Mouse (Mus musculus) olfactory bulb, adult 2 months (tissue): ENCODE results near the gene Dab2ip. TPM values are rescaled to one million over a fixed set of nuclear protein-coding genes. Genes with fewer than 3 reads are reported as not detected.

Source experiments
- H3K27ac ChIP-seq: fragments of 200-500 bp; 2 replicates; pipeline ENCODE4 v1.5.1; 2012; ENCODE audit warnings: low read depth, low read length; ENCODE audit not compliant: insufficient read depth
- H3K4me1 ChIP-seq: fragments of 200-500 bp; 2 replicates; pipeline ENCODE4 v1.6.1; 2012; ENCODE audit warnings: low read length; ENCODE audit not compliant: control insufficient read depth, insufficient read depth
- H3K4me3 ChIP-seq: fragments of 200-500 bp; 2 replicates; pipeline ENCODE4 v1.5.1; 2012; ENCODE audit warnings: mild to moderate bottlenecking, low read depth, low read length, moderate library complexity; ENCODE audit not compliant: insufficient read depth
- CTCF ChIP-seq: fragments of 200-500 bp; IDR thresholded peaks from 2 replicates; pipeline ENCODE4 v1.5.1; 2012; ENCODE audit warnings: low read depth, mild to moderate bottlenecking, low read length, moderate library complexity; ENCODE audit not compliant: insufficient read depth
- POLR2A ChIP-seq: fragments of 200-500 bp; IDR thresholded peaks from 2 replicates; pipeline ENCODE4 v1.6.1; 2012; ENCODE audit warnings: mild to moderate bottlenecking, low read depth, low read length, moderate library complexity; ENCODE audit not compliant: insufficient read depth
- WGBS: fragments of 180-500 bp; shearing (Covaris S2); methylation state at CpG from one replicate; pipeline ENCODE4 v1.1.7; 2018; 5-methylcytosine and 5-hydroxymethylcytosine counted together
- polyA plus RNA-seq: library from polyadenylated mRNA; stranded (reverse); fragments of >200 nt; gene quantifications from 2 replicates; pipeline ENCODE4 v1.2.4, GENCODE M21; 2012; ENCODE audit warnings: low replicate concordance; ENCODE audit not compliant: missing spikeins, insufficient read depth, insufficient read length

Gene Dab2ip
- polyA plus RNA-seq, 1 experiment, result not detected

GRCm38 (mm10) chr2:35719230-35720005, 161.4 kb downstream of the Dab2ip start:
- H3K4me1 ChIP-seq, result peaks cover 12% of the 10 kb centered on the region
- no peak overlapping the region for H3K27ac ChIP-seq
- WGBS, result 91% methylated on average over 12 of the region's 12 CpGs
- no peak overlapping the region for H3K4me3 ChIP-seq
- TF ChIP-seq POLR2A, result no peak
- TF ChIP-seq CTCF, result no peak

GRCm38 (mm10) chr2:35720104-35720503, 162.0 kb downstream of the Dab2ip start:
- no peak overlapping the region for H3K4me3 ChIP-seq
- TF ChIP-seq CTCF (no peak), POLR2A (no peak)
- no peak overlapping the region for H3K27ac ChIP-seq
- H3K4me1 ChIP-seq, result peaks cover 8% of the 10 kb centered on the region
- 60% methylated on average over 12 of the region's 12 CpGs for WGBS

DNA sequence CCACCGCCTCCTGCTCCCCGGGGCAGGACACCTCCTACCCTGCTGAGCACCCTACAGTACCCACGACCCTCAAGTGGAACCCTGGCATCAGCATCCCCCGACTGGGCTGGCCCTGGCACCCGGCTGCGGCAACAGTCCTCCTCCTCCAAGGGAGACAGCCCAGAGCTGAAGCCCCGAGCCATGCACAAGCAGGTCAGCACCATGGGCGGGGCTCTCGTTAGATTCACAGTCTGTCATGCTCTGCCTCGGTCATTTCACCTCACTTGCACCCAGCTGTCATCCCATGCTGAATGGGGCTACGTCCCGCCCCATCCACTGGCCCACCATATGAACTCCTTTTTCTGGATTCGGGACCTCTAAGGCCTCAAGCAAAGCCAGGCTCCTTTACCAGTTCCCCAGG, 162.5 kb downstream of the Dab2ip start:
- 90% methylated on average over 13 of the region's 13 CpGs for WGBS
- TF ChIP-seq CTCF, result no peak
- TF ChIP-seq POLR2A, result no peak
- Histone ChIP-seq H3K4me1 (peaks cover 7% of the 10 kb centered on the region), H3K4me3 (no peak overlapping the region), H3K27ac (no peak overlapping the region)

GRCm38 (mm10) chr2:35720956-35721355, 162.9 kb downstream of the Dab2ip start:
- TF ChIP-seq POLR2A (no peak), CTCF (no peak)
- Histone ChIP-seq H3K4me1 (peaks cover 7% of the 10 kb centered on the region), H3K4me3 (no peak overlapping the region), H3K27ac (no peak overlapping the region)
- 96% methylated on average over 9 of the region's 9 CpGs for WGBS

DNA sequence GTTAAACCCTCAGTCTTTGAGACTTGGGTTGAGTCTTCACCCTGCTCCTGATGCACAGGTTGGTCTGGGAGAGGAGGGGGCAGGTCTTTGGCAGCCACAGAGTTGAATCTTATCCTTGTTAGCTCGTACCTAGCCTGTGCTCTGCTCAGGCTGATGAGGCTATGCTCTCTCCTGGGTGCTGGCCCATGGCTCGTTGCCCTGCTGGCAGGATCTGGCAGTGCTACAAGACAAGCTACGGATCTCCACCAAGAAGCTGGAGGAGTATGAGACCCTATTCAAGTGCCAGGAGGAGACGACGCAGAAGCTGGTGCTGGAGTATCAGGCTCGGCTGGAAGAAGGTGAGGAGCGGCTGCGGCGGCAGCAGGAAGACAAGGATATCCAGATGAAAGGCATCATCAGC, 164.8 kb downstream of the Dab2ip start:
- TF ChIP-seq POLR2A (no peak), CTCF (no peak)
- Histone ChIP-seq H3K4me1 (peaks cover 7% of the 10 kb centered on the region), H3K4me3 (no peak overlapping the region), H3K27ac (no peak overlapping the region)
- 86% methylated on average over 9 of the region's 9 CpGs for WGBS

DNA sequence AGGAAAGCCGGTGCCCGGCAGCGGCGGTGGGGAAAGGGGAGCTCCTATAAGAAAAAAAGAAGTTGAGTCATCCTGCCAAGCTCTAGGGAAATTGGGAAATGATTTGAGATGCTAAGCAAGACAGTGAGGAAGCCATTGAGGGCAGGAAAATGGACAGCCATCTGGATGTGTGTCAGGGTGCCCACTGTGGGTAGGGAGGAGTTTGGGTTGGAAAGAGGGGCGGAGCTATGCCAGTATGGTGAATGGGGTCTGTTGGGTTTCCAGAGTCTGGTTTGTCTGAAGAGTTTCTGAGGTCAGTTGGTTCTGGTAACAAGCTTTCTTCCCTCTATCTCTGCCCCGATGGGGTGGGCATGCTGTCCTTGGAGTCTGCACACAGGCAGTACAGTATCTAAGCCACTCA, 165.2 kb downstream of the Dab2ip start:
- H3K27ac ChIP-seq, result no peak overlapping the region
- TF ChIP-seq POLR2A (no peak), CTCF (no peak)

DNA sequence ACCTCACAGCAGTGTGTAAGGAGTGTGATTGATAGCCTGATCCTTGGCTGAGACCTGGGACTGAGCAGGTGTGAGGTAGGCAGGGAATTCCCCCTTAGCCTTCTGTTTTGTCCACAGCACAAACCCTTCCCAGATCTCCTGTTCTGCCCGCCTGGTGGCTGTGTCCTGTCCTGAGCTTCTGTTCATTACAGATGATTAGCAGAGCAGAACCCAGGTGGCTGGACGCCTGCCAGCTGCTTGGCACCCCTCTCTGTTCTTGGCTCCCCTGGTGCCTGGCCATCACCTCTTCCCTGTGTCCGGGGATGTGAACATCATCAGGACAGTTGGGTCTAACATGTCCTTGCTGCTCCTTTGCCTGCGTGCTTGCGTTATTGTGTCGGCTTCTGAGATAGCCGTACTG, 165.6 kb downstream of the Dab2ip start:
- 87% methylated on average over 7 of the region's 7 CpGs for WGBS
- no peak overlapping the region for H3K4me3 ChIP-seq
- TF ChIP-seq POLR2A, result no peak
- no peak for TF ChIP-seq CTCF
- H3K4me1 ChIP-seq, result peaks cover 11% of the 10 kb centered on the region
- no peak overlapping the region for H3K27ac ChIP-seq

More for the DNA sequence above, 165.2 kb downstream of the Dab2ip start:
- WGBS, result 98% methylated on average over 6 of the region's 6 CpGs
- Histone ChIP-seq H3K4me3 (no peak overlapping the region), H3K4me1 (peaks cover 7% of the 10 kb centered on the region)

DNA sequence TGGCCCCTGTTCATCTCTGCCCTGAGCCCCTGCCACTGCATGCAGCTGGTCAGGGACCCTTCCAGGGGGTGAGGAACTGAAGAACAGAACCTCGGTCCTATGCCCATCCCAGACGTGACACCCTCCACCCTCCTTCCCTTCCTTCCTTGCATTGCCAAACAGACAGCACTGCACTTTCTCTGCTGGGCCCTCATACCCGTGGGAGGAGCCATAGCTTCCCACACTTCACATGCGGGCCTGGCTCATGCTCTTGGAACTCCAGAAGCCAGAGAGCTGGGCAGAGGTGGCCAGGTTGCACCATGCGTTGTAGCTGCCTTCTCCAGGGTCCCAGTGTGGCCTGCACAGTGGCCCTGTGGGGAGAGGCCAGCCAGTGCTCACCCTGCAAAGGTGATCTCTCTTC, 170.6 kb downstream of the Dab2ip start:
- TF ChIP-seq POLR2A (no peak), CTCF (no peak)
- 67% methylated on average over 5 of the region's 5 CpGs for WGBS
- H3K4me1 ChIP-seq, result peaks cover 17% of the 10 kb centered on the region; the same call in 1 of the 2 replicates
- H3K4me3 ChIP-seq, result no peak overlapping the region
- H3K27ac ChIP-seq, result no peak overlapping the region
